Mouse (Mus musculus) urinary bladder, postnatal 36 days (tissue): ENCODE measurements around the gene Car8.
"Not testable (repeated sequence)": the region's sequence is repeated elsewhere in the genome, so short reads cannot be mapped to it uniquely, and the experiment has no call there.

Experiments
- DNase-seq, 2 experiments: peaks; one replicate each; pipeline ENCODE4 v3.0.0; 2022; ENCODE audit warnings: low spot score in 2 of 2, mixed read lengths in 1 of 2

The Car8 gene

DNA sequence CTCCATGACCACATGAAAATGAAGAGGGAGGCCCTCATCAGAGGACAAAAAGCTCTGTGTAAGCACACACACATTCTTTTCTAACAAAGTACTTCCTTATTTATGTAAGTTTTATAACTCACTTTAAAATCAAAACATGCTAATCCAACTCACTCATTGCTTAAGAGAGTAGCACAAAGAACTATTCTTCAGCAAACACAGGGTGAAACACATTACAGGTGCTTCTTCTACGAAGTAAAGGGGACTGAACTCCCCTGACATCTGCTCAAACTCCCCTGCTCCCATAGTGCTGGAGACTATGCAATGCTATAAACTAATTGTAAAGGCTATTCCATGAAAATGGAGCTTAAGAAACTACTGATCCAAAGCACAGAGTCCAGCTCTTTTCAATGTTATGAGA is 35.5 kb downstream of the Car8 start:
- DNase-seq = no peak

DNA sequence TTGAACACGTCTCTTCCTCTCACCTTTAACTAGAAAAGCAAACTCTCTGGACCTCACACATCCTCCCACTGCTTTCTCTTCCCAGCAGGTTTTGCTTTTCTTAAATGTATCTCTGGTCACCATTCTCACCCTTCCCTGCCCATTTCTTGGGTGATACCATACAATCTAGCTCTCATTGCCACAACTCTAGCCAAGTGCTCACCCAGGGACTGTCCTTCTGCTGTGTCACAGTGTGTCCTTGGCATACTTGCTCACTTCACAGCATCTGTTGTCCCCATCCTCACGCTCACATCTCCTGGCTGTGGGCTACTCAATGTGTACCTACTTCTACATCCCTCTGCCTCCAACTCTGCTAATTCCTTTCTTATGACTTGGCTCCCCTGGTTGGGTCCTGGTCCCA is 37.2 kb downstream of the Car8 start:
- no peak for DNase-seq

DNA sequence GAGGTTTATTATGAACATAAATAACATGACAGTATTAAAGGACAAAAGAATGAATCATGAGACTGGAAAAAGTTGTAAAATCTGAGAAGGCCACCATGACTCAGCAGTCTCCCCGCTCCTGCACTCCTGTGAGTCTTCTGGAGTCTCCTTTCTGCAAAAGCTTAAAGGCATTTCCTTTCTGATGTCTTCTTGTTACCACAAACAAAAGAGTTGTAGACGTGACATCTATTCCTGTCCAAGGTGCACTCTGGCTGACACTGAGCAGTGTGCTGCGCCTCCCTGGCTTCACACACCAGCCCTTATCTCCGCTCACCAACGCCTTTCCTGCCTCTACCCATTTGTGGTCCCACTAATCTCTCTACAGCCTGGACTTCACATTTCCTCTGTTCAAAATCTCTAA is 38.8 kb downstream of the Car8 start:
- no peak for DNase-seq

DNA sequence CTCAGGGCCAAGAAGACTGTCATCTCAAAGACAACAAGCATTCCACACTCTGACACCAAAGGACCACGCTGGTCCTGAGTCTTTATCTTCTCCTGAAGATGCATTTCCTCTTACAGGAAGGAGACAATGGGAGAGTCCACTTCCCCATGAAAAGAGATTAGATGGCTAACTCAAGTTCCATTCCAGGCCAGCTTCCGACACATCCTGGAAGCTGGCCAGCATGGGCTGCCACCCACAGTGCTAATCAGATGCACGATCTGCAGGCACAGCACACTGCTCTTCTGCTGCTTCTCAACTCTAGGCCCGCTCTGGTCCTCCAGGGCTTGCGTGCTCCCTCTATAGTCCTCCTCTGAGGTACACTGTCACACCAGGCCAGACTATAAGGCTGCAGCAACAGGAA is 40.8 kb downstream of the Car8 start:
- no peak for DNase-seq

DNA sequence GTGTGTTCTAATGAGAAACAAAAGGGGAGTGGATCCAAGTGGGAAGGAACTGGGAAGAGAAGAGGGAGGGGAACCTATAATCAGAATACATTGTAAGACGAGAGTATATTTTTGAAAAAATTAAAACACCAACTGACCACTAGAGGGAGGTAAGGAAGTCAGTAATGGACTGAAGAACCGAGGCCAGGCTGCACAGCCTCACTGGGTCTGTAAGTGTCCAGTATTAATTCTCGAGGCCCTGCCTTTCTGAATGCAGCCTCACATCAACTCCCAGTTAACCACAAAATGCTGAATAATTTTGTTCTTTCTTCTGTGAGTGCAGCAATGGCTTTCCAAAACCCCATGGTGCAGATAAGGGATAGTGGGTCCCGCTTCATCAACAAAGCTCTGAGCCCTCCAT is 48.4 kb downstream of the Car8 start:
- DNase-seq = no peak

DNA sequence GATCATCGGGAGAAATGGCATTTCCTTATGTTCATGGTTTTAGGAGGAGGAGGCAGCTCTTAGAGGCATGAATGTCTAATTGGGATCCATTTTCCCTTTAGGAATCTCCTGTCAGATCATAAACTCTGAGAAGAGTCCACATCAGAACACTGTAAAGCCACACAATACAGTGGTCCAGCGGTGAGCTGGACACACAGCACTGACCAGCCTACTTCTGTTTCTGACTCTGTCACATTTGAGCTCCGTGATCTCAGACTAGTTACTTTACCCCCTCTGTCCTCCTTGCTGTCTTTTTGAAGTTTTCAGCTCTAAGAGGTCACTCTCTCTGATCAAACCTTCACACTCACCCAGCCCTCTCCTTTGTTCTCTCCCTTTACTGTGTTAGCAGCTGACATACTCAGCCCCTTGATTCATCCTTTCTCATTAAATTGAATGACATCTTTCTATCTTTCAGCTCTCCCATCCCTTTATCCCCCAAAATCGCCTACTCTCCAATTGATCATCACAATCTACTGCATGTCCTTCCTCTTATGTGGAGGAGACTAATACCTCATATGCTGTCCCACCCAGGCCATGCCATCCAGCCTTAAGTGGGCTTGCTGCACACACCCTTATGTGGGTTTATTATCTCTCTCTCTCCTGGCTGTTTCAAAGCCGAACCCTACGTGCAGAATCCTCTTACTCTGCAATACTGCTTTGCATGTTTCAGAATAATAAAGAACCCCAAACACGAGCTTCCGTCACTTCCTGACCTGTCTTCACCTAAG is 51.7 kb downstream of the Car8 start:
- DNase-seq = no peak

DNA sequence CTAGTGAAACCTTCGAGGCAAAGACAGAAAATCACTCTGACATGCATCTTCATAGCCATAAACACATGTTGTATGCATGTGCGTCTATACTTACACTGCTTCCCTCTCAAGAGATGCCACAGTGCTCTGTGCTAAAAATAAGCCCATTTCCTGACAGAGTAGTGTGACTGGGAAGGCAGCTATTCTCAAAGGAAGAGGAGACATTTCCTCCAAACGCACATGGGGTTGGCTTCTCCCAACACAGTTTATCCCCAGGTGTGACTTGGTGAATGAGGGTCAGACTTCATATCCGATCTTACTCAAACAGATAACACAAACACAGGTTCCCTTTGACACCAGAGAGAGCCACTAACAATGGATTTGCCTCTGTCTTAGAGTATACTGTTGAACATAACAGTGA is 58.3 kb downstream of the Car8 start:
- no peak for DNase-seq

DNA sequence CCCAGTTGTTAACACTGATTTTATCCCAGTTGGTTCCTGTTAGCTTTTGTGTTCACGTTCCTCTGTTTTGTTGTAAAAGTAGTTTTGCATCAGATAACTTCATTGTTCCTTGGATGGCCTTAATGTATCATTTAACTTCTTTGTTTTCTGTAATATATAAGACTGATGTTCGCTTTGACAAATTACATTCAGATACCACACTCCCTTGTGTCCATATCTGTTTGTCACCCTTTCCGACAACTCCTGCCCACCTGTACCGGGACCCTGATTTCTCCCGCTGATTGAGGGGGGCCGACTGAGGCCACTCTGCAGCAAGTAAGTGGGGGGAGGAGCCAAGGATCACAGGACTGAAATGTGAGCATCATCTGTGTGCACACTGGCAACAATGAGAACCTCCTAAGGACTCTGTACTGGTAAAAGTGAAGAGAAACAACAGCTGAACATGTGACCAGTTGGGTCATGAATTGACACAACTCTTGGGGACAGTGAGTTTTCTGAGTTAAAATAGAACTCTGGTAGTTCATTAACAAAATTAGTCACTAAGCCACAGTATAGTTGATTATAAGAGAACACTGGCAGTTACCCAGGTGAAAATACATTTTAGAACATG is 84.1 kb downstream of the Car8 start:
- DNase-seq = no peak

DNA sequence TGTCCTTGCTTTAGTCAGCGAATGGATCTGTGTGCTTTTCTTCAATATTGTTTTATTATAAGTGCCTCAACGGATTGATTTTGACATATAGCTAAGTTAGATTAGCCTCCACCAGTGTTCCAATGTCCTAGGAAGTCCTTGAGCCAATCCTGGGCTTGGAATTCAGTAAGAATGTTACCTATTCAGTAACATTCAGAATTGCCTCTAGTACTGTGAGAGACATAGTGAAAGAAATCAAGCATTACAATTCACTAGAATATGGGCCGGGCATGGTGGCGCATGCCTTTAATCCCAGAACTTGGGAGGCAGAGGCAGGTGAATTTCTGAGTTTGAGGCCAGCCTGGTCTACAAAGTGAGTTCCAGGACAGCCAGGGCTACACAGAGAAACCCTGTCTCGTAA is 84.9 kb downstream of the Car8 start:
- DNase-seq = not testable (repeated sequence)

DNA sequence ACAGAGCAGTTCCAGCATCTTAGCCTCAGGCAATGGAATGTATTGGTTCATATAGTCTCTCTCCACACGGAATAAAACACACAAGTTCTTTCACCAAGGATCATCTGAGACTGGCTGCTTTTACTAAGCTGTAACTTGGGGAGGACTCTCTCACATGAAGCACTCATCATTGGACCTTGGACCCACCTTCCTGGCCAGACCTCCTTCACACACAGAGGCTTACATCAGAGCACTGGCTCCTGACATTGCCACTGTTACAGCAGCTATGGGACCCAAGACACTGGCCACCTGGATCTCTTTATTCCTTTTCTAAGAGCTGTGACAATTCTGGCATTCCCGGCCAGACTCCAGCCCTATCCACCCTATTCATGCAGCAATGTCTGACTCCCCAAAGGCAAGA is 101.4 kb downstream of the Car8 start:
- no peak for DNase-seq

DNA sequence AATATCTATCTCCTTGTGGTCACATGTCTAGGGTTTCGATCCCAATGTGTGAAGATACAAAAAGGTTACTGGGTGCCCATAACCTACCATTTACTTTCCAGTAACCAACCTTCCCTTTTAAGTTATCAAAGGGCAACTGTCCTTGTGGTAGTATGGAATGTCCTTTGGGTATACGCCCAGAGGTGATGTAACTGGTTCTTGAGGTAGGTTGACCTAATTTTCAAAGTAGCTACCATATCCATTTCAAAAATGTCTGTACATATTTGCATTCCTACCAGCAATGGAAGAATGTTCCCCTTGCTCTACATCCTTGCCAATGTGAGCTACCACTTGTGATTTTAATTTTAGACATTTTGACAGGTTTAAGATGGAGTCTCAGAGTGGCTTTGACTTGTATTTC is 106.8 kb downstream of the Car8 start:
- no peak for DNase-seq

DNA sequence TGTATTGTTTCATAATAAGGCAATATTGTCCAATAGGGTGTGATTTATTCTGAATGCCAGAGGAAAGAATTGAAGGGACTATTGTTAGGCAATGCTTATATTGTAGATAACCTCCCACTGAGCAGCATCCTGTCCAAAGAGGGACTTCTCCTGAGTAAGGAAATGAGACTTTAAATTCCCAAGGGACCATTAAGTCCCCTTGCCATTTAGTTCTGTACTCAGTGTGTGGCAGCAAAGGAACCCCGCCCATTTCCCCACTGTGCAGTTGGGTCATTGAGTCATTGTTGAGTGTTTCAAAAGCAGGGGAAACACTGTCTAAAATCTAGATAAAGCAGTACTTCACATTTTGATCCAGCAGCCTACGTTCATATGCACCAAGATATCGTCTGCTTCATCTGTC is 125.3 kb downstream of the Car8 start:
- DNase-seq = no peak

DNA sequence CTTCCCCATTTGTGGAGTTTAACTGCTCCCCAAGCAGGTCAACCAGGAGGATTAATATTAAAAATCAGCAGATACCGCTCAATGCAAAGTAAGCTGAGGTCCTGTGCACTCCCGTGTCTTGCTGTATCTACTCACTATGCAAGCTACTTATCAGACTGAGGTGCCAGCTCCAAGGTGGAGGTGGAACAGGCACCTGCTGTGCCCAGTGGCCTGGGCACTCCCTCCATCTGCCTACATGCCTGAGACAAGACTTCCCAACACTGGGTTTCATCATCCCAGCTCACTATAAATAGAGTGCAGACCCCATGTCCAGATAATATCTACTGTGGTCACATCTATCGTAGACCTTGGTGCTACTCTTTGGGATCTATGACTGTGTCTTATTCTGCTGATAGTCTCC is 127.0 kb downstream of the Car8 start:
- DNase-seq = no peak

DNA sequence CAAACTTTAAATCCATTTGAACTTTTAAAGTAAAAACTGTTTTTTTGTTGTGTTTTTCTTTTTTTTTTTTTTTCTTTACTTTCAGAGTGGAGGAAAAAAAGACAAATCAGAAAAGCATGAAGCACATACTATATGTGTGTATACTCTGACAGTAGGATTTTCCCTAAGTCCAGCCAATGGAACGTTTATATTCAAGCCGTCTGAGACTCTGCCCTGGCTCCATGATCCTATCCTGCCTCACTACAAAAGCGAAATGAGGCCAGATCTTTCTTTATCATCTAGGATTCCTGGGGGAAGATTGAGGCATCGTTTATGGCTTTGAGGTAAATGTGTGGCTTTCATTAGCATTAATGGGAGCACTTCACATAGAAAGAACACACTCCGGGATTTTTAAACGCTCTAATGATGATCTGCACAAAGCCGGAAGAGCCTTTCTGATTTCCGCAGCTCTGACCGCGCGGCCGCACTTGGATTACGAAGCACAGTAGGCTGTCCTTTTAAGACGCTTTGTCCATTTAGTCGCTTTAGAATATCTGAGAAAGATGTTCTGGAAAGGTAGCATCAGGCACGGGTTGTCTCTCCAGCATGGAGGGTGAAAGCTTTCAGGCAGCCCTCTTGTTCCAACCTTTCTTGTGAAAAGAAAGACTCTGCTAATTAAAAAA is 128.8 kb downstream of the Car8 start:
- DNase-seq = no peak

DNA sequence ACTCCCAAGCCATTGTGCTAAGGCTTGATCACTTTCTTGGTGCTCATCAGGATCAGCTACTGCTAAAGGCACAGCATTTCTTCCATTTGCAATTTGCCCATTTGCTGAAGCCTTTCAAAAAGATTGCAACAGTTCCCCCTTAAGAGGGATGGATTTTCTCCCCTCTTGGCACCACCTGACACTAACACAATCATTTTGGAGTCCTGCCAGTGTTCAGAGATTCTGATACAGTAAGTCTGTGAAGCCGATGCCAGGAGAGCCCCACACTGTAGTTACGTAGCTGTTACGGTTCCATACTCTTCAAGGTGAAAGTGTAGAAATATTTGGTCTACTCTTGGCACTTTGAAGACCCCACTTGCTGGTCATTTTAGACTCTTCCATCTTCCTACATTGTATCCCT is 137.4 kb downstream of the Car8 start:
- no peak for DNase-seq

DNA sequence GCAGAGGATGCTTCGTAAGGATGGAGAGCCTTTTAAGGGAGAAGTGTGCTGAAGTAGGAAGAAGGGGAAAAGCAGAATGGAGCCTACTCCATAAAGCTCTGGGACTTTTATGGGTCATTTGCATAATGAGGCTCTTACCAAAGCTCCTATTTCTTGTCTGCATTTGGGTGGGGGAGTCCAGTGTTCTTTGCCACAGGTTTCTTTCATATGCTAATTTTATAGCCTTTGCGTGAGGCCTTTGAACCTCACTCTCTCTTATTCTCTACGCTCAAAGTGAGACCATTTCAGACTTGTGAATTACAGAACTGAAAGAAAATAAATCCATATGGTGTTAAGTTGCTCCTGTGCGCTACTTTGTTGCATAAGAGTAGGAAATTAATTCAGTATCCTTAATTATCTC is 140.8 kb downstream of the Car8 start:
- no peak for DNase-seq

DNA sequence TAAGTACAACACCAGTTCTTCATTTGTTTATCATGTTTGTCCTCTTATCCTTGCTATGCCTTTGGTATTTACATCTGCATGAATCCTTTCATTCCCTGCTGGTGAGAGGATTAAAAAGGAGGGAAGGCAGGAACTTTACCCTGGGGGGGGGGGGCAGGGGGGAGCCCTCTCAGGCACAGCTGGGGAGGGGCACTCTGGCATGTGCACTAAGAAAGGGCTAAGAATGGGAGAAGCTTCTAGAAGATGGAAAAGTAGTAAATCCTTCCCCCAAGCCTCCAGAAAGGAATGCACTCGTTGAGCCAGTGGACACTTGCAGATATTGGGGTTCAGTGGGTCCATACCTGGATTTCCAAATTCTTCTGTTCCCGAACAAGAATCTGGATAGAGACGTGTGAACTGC is 141.2 kb downstream of the Car8 start:
- no peak for DNase-seq

DNA sequence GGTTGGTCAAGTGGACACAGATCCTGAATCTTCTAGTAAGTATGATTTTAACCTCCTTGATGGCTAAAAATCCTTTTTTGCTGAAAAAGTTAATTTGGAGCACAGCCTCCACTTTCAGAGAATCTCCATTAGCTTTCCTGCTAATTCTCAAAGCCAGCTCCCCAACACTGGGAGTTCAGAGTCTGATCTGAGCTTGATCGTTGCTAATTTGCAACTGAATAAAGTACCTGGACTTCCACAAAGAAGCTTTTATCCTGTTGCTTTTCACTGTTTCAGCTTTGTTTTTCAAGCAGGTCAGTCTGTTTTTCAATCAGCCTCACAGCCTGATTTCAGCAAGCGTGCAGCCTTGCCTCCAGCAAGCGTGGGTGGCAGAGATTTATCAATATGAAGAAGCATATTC is 145.3 kb downstream of the Car8 start:
- DNase-seq = not testable (repeated sequence)
